Mouse (Mus musculus) adrenal gland, adult (tissue): Measurements from ENCODE around the gene Stpg1.

Experiments used
- DNase-seq, 2 experiments: peaks; one replicate each; pipeline ENCODE4 v3.0.0; 2022 to 2023; ENCODE audit warnings: low spot score in 1 of 2; ENCODE audit not compliant: inconsistent age in 2 of 2

The Stpg1 gene

DNA sequence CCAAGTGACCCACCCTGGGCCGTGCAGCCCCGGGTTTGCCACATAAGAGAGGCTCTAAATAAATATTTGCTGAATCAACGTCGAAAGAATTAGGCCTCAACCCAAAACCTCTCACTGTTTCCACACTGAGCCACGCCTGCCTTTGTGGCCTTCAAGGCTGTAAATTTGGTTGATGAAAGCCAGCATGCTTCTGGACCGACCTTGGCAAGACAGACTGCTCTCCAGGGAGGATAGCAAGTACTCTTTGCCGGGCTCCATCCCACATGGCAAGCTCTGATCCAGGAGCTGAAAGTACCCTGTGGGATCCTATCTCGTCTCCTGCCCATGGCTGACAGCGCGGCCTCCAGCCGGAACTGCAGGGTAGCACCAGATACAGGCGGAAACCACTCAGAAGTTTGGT lies 14.9 kb downstream of the Stpg1 start:
- peak; percentile 48 to 79 for DNase-seq

DNA sequence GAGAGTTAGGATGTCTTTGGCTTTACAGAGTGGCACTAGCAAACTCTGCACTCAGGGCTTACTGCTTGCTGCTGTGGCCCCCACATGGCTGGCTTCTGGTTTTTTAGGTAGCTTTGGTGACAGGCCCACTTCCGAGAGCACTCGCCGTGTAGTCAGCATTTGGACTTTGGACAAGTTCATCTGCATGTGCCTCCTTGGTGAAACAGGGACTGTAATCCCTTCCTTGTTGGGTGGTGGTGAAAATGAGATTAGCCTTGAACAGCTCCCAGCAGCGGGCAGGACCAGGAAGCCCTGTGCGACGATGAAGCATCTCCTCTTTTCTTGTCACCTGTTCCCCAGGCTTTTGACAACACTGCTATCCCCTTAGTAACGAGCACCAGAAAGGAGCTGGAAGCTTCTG lies 19.3 kb downstream of the Stpg1 start:
- no peak for DNase-seq

DNA sequence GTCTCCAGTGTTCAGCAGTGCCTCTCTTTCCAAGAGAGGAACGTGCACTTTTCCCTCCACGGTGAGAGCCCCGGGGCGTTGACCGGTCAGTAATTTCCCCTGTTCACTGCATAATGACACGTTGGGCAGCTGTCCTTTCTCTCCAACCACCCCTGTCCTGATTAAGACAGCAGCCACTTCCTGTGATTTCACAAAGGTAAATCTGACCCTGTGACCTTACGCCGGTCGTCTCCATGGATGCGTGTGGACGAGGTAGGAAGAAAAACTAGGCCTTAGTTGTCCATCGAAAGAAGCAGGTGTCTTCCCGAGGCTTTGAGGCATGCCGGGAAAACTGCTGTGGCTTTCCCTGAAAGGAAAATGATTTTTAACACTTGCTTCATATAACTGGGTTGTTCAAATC lies 20.3 kb downstream of the Stpg1 start:
- DNase-seq, result no peak

DNA sequence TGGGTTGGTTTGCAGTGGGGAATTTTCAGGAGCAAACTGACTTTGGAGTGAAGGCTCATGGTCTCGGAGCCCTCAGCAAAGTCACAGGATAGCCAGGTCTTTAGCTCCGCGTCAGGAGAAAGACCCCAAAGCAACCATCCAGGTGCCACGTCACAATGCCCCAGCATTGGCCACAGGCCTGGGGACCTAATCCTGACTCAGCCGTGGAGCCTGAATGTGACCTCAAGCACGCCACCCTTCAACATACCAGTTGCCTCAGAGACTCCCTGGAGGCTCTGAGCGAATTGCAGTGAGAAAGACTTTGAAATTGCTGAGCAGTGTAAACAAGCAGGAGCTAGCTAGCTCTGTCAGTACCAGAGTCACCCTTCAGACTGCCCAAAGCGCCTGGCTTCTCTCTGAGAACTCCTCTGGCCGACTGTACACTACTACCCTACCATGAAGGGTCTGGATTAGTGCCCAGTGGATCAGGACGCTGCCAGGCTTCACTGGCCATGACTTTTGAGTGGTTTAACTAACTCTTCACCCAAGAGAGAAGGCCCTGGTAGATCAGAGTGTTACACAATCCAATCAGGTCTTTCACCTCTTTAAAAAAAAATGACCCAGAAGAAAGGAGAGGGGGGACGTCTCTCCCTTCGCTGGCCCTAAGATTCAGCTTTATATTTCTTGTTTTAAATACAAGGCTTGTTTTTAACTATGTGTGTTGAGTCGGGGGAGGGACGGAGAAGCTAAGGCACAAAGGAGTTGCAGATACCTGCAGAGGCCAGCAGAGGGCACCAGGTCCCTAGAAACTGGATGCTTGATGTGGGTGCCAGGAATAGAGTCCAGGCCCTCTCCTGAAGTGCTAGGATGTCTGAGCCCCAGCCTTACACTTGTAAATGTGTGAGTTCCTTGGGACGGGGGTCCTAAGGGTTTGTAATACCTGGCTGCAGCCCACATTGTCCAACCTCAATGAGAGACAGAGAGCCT lies 22.0 kb downstream of the Stpg1 start:
- peak; percentile 67 to 90 for DNase-seq

DNA sequence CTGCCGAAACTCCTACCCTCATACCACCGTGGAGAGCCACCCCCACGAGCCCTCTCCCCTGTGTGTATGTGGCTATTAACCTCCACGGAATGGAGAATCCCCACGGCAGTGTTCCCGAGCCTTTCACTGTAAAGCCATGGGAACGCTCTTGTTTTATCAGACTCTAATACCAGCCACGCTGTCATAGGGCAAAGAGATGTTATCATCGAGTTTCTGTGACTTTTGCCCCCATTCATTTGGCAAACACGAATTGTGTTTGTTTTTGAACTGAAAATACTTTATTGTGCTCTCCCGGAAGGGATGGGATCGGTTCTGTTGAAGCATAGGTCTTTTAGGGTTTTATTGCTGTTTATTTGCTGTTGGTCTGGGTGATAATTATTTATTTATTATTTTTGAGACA lies 23.5 kb downstream of the Stpg1 start:
- DNase-seq, result no peak

DNA sequence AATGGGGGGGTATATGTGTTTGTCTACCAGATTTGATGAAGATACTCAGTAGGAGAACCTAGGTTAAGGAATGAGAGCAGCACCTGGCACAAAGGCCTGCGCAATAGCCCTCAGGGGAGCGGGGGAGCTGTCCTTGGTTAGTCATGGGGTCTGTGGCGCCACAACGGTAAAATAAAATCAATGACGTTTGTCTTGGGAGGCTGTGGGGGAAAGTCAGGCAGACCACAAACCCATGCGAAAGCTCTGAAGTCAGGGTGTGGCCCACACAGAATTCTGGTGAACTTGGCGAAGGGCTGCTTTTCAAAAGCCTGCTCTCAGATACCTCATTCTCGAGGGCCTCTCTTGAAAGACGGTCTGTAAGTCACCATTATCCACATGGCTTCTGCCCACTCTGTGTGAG lies 25.8 kb downstream of the Stpg1 start:
- DNase-seq, result no peak

DNA sequence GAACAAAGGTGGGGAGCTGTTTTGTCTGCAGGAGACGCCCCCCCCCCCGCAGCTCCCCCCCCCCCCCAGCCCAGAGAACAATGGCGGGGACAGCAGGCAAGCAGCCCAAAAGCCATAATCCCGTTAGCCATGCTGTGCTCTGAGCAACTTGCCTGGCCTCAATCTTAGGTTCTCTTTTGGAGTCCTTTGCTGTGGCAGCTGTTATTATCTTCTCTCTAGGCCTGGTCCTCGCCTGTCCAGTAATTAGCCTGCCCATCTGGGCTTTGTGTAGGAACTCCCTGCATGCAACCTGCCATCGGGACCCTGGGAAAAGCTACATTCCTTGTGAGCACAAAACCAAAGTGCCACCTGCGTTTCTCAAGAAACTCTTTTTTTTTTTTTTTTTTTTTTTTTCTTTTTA lies 29.3 kb downstream of the Stpg1 start:
- DNase-seq, result no peak

DNA sequence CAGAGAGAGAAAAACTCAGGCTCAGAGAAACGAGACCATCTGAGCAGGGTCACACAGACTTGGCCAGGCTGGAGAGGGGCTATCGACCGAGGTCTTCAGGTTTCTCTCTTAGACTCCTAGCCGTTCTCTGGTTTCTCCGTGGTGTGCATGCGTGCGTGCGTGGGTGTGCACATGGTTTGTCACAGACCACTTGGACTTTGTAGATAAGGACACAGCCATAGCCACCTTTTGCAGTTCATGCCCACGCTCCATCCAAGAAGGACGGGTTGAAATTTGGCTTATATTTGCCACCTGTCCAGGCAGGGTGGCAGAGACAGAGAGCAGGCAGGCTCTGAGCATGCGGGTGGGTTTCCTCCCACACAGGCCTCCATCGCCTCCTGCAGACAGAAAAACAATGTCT lies 30.5 kb downstream of the Stpg1 start:
- no peak for DNase-seq

DNA sequence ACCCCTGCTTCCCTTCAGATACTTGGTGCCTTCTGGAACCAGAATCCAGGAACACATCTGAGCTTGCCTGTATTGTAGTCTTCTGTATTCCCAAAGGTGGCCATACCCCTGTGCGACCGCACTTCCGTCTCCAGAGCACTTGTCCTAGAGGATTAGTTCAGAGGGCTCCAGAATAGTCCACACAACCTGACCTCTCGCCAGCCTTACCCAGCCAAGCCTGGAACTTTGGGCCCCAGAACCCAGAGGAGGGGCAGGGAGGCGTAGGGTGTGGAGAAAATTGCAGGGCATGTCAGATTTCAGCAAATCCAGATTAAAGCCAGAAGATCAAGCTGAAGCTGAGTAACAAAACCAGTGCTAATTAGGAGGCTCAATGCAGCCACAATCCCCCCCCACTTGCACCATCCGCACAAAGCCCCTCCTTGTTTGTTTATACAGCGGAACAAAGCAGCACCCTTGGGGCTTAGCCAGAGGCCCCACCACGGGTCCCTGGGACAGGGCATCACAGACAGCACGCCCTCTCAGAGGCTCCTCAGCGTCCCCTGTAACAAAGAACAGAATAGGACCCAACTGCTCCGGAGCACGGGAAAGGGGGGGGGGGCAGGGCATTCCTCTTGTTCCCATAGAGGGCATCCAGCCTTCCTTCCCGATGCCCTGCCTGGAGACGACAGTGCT lies 31.6 kb downstream of the Stpg1 start:
- no peak for DNase-seq

DNA sequence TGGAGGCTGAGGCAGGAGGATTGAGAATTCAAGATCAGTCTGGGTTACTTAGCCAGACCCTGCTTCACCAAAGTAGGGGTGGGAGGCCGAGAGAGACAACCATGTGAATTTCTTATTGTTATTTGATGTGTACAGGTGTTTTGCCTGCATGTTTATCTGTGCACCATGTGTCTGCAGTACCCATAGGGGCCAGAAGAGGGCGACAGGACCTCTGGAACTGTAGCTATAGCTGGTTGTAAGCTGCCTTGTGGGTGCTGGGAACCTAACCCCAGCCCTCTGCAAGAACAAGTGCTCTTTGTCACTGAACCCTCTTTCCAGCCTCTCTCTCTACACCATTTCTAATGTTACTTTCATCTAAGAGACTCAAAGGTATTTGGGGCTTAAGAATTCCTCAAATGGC lies 35.7 kb downstream of the Stpg1 start:
- no peak for DNase-seq

DNA sequence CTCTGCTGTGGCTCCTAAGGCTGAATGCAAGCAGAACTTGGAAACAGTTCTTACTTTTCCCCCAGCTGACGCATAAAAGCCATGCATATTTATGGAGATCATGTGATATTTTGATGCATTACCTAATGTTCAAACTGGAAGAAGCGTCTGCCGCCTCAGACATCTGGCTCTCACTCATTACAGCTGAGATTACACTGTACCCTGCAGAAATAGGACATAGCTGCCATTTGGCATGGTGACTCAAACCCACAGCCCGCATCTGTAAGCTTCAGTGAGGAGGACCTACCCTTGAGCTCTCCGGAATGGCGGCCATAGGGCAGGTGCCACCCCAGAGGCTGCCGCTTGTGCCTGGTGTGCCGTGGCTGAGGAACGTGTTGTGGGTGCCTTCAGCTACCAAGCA lies 36.6 kb downstream of the Stpg1 start:
- DNase-seq, result no peak

DNA sequence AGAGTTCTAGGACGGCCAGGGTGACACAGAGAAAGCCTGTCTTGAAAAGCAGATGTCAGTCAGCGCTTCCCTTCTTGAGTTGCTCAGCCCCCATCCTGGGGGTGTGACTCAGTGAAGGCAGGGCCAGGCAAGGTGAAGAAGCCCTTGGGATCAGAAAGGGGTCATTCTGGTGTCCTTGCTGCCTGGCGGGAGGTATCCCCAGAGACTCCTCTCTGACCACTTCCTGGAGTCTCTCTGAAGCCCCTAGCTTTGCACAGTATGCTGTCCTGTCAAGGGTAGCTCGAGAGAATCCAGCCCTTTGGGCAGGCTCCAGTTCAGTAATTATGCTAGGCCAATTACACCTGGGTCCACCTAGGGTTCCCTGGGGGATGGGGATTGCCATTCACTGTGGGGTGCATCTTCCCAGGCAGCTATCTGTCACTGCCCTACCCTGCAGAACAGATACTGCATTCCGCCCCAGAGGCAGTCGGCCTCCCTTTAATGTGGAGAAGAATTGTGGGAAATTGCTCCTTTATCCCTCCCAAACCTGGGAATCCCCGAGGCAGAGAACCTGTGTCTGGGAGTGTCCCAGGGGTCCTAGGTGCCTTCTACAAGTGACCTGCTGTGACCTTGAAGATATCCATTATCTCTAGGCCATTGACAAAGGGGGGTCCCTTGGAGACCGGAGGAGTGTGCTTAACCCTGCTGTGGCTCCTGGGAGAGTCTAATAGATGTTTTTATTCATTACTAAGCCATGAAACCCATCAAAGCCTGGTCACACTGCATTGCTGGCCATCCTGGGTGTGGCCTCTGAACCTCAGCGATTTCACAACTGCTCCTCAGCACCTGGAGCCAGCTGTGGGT lies 37.4 kb downstream of the Stpg1 start:
- no peak for DNase-seq

DNA sequence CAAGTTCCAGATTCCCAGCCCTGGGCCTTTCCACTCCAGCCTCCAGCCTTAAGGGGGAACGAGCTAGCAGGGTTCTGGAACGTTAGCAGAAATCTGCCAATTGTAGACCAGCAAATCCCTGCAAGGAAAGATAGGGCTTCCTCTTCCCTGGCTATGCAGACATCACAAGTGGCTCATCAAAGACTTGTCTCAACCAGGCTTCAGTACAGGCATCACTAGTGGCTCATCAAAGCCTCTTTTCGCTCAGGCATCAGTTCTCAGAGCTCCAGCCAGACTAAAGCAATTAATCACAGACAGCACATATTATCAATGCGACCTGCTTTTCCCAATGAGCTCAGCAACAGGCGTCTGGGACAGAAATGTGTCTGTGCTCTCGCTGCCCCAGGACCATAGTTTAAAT lies 38.4 kb downstream of the Stpg1 start:
- DNase-seq, result no peak

DNA sequence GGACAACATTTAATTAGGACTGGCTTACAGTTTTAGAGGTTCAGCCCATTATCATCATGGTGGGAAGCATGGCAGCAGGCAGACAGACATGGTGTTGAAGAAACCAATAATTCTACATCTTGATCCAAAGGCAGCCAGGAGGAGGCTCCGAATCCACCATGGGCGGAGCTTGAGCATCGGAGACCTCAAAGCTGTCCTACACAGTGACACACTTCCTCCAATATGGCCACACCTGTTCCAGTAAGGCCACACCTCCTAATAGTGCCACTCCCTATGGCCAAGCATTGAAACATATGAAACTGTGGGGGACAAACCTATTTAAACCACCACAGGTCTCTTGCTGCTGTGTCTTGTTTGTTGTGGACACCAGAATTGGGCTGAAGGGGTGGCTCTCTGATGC lies 40.4 kb downstream of the Stpg1 start:
- no peak for DNase-seq

DNA sequence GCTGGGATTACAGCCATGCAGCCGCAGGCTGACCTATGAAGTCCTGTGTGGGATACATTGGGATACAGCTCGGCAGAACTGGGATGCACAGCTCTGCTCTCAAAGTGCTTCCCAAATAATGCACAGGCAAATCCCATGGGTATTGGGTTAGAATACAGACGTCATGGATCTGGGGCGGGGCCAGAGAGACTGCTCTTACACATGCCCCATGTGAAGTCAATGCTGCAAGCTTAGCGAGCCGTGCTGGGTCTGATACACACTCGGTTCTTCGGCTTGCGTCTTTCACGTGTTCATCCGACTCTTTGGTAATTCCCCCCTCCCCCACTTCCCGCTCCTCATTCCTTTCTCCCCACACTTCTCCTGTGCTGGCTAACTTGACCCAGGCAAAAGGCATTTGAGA lies 44.5 kb downstream of the Stpg1 start:
- no peak for DNase-seq

DNA sequence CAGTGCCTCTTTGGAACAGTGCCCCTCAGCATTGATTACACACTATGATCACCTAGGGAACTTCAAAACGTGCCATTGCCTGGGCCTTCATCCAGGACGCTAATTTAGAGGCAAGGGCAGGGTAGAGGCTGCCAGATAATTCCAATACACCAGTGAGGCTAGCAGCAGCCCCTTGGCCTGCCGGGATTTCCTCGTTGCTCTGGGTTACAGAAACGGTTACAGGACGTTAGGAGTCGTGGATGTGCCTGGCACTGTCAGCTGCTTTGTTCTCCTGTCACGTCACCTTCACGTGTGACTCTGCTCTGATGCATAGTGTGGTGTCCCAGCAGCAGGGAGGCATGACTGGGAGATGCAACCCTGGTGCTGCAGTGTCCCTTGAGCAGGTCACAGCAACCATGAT lies 45.5 kb downstream of the Stpg1 start:
- no peak for DNase-seq

DNA sequence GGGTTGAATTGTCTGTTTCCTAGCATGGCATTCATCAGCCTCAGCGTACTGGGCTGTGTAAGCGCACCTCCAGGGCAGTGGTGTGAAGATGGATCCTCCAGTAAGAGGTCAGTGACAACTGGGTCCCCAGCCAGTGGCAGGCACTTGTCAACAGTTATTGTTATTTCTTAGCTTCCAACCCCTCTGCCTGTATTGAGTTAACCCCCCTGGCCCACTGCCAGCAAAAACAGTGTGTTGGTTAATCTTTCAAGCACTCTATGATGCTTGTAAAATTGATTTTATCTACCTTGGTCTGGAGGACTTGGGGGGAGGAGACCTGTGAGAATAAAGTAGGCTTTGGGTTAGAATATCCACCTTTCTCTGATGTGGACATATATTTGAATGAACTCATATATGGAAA lies 49.7 kb downstream of the Stpg1 start:
- DNase-seq, result no peak

DNA sequence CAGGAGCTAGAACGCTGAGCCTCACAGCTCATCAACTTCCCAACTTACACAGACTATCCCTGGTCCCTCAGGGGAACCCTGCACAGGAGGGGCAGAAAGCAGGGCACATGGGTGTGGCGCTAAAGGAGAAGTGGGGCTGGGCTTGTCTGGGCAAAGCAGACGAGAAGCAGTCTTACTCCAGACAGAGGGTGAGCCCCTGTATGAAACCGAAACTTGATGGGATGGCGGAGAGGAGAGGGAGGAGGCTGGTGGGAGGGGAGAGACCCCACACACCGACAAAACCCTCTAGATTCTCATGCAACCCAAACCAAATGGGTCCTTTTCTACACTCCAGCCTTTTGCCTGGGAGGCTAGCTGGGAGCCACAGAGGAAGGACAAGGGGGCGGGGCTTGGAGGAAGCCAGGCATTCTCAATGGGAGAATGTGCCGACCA lies 50.5 kb downstream of the Stpg1 start:
- DNase-seq, result peak in 1 of 2 experiments; percentile 45

DNA sequence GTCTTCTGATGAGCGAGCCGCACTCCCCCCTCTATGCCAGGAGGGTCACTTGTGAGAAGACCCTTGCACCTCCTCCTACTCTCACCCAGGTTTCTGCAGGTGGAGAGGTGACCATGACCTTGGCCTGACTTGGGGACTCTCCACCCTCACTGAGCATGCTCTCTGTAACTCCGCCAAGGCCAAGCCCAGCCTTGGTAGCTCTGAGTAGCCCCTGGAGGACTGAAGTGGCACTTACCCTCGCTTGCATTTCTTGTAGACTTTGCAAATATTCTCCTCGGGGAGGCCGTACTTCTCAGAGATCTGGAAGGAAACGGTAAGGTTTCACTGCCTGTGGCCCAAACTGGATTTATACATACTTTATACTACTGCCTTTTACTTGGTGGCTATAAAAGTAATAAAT lies 51.4 kb downstream of the Stpg1 start:
- DNase-seq, result no peak

DNA sequence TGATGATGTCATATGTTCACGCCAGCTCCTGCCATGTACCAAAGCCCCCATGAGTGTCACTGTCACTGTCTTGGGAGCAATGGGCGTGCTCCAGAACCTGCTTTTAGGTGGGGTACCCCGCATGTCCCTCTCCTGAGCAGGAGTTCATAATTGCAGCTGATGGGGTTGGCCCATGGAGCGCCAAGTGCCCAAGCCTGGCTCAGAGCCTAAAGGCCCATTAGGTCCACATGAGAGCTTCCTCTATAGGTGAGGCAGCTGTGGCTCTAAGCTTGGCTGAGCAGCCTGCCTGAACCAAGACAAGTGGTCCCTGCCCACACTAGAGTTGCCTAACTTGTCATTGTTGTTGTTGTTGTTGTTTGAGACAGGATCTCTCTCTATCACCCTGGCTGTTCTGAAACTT lies 52.2 kb downstream of the Stpg1 start:
- no peak for DNase-seq

DNA sequence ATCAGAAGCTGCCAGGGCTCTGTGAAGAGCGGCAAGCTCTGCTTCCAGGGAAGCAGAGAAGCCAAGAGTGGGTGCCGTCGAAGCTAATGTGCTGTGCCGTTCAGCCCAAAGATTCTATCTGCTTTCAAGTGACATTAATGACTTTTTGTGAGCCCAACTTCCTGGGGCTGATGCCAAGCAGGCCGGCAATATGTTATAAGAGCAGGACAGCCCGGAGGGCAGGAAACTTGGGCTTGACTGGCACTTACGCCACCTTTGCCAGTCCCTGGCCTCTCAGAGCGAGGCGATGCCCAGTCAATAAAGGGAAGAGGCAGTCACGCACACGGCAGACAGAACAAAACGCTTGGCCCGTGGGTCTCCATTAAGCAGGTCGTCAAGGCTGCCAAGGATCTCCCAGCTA lies 53.0 kb downstream of the Stpg1 start:
- DNase-seq, result peak; percentile 23 to 66

DNA sequence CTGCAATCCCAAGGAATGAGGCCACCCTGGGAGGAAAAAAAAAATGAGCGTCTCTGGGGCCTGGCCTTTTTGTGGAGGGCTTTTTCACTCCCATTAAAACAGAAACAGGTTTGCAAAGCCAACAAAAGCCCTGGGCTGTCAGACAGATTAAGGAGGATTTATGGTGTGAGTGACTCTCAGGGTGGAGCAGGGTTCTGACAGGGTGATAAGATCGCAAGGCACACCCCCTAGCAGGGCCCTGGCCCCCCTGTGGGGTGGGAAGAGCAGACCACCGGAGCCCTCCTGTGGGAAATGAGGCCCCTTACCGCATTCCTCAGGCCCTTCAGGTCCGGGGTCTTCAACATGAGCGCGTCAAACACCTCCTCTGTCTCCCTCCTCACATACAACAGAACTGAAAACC lies 53.5 kb downstream of the Stpg1 start:
- peak in 1 of 2 experiments; percentile 37 for DNase-seq
